Mouse (Mus musculus) embryonic stem cell, embryonic (primary cell): ENCODE data around the gene Lmbr1l.

Source experiments
- CTCF ChIA-PET, 4 experiments: fragments of 300-600 bp in 2 of 4; fragments of 350-600 bp in 2 of 4; sonication (Branson Sonifier 250); formaldehyde crosslinking; loops; one replicate each; lab custom pipeline; 2022; ENCODE audit warnings: inconsistent platforms in 2 of 4; lab: Charles Lee
- POLR2A ChIA-PET, 4 experiments: fragments of 300-600 bp in 2 of 4; fragments of 350-600 bp in 2 of 4; sonication (Branson Sonifier 250); formaldehyde crosslinking; loops; one replicate each; lab custom pipeline; 2022; ENCODE audit warnings: antibody characterized with exemption in 4 of 4, inconsistent platforms in 1 of 4; lab: Charles Lee

Gene Lmbr1l

DNA sequence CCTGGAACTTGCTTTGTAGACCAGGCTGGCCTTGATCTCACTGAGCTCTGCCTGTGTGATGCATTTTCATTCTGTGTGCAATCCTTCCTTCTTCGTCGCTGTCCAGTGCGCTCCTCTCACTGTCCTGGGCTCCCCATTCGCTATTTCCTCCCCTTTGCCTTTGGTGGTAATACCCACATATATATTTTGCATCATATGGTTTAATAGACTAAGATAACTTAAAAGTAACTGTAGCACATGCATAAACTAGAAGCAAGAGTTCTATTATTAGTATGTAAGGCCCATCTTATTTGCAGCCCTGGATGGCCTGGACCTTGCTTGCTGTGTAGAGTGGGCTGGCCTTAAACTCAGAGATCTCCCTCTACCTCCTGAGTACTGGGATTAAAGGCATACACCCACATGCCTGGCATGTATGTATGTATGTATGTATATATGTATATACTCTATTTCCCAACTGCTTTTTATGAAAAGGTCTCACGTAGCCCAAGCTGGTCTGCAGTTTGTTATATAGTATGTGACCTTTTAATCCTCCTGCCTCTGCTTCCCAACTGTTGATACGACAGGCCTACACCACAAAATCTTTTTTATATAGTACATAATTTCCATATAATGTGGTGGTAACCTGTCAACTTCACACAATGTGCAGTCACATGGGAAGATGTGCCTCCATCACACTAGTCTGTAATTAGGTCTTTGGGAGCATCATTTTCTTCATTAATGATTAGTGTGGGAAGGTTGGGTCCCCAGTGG lies 31.0 kb upstream of the Lmbr1l start:
- CTCF ChIA-PET = interaction anchor here in 1 of 4 experiments (0.7 kb wide), 1 partner anchor 608 kb away, joined by 6 read pairs; no protein-coding TSS in a partner anchor
- POLR2A ChIA-PET = interaction anchor here in 3 of 4 experiments (0.6 to 8.6 kb wide), 16 partner anchors 12 to 161 kb away, joined by 3 to 89 read pairs (median 4); partner anchors contain the start of genes Tuba1b (in 2 of the 3) and Tuba1c (in 1 of the 3)

DNA sequence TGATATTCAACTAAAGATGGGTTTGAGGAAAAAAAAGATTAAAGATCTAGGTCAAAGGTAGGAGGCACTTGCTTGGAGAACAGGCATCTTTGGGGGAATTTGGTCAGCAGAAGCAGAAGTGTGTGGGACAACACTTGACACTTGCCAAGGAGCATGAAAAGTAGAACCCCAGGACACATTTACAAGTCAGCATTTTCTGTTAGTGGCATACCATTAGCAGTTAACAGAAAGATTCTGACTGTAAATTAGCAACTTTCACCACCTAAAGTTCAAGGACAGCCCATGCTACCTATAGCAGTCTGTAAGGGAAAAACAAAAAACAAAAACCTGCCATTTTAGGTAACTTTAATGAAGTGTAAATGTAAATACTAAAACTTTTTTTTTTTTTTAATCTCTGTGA lies 30.4 kb upstream of the Lmbr1l start:
- ChIA-PET CTCF (interaction anchor here in 1 of 4 experiments (0.7 to 0.8 kb wide), 2 partner anchors 45 to 609 kb away, joined by 3 to 6 read pairs; no protein-coding TSS in a partner anchor), POLR2A (interaction anchor here in 3 of 4 experiments (0.6 to 8.6 kb wide), 17 partner anchors 13 to 114 kb away, joined by 3 to 89 read pairs (median 4); partner anchors contain the start of genes Tuba1b (in 2 of the 3) and Tuba1c (in 1 of the 3))

DNA sequence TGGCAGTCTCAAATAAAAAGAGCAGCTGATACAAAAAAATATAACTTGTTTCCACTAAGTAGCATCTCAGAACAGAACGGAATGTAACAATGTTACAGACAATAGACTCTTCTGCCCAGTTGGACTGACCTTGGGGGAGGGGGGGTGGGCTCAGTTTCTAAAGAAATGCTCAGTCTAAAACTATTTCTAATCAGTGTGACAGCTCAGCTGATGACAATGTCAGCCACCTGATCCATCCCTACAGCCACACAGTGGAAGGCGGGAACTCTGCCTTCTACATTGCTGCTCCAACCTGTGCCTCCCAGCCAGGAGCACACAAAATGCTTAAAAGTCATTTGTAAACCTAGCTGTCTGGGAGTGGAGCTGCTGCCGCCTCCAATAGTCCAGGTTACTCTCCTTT lies 29.9 kb upstream of the Lmbr1l start:
- CTCF ChIA-PET = interaction anchor here in 3 of 4 experiments (0.6 to 0.8 kb wide), 3 partner anchors 43 to 45 kb away, joined by 3 to 4 read pairs (median 4); no protein-coding TSS in a partner anchor
- POLR2A ChIA-PET = interaction anchor here in 2 of 4 experiments (0.6 to 8.6 kb wide), 15 partner anchors 13 to 45 kb away, joined by 3 to 89 read pairs (median 6); partner anchors contain the start of gene Tuba1b (in 2 of the 2)

DNA sequence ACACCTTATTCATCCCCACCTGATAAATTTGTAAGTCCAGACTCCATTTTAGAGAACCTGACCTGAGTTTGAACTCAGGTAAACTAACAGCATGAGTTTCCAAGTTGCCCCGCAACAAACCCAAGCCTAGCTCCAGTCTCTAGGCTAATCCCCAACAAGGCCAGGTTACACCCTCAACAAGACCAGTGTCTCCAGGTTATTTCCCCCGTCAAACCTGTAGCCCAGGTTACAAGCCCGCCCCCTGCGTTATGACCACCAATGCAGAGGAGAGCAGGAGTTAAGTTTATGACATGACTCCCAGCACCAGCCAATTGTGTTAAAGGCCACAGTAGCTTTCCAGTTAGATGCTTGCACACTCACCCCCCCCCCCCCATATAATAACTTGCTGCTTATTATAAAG lies 25.1 kb upstream of the Lmbr1l start:
- CTCF ChIA-PET = interaction anchor here (0.6 to 1.7 kb wide), 11 partner anchors 9 to 83 kb away, joined by 3 to 6 read pairs (median 3); no protein-coding TSS in a partner anchor

DNA sequence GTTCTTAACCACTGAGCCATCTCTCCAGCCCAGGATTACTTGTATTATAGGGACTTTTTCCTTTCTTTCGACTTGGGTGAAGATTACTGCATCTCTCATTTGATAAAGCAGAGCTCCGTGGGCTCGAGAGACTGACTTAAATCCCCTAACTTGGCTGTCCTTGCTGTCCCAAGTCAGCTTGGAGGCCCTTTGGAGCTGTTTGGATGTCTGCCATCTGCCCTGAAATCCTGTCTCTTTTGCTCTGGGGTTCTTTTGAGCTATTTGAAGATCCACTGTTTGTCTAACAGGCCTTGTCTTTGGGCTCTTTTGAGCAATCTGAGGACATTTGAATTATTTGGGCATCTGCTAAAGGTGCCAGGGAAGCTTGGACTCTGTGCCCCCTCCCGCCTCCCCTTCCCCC lies 24.1 kb upstream of the Lmbr1l start:
- CTCF ChIA-PET = interaction anchor here (0.5 to 1.7 kb wide), 10 partner anchors 12 to 225 kb away, joined by 3 to 10 read pairs (median 4); partner anchors contain the start of genes Gm49450 (in 1 of the 4), Tuba1a (in 1 of the 4) and Tuba1c (in 1 of the 4)
- POLR2A ChIA-PET = interaction anchor here in 3 of 4 experiments (0.6 to 8.6 kb wide), 35 partner anchors 8 to 1719 kb away, joined by 3 to 89 read pairs (median 6); partner anchors contain the start of genes Gm49450 (in 3 of the 3), Tuba1a (in 3 of the 3), Tuba1b (in 3 of the 3) and Tuba1c (in 2 of the 3)

More for the DNA sequence above, 25.1 kb upstream of the Lmbr1l start:
- POLR2A ChIA-PET = interaction anchor here in 3 of 4 experiments (0.6 to 8.6 kb wide), 30 partner anchors 9 to 1777 kb away, joined by 3 to 89 read pairs (median 6); partner anchors contain the start of genes Tuba1b (in 3 of the 3), Gm49450 (in 2 of the 3), Tuba1a (in 2 of the 3) and Tuba1c (in 1 of the 3)

DNA sequence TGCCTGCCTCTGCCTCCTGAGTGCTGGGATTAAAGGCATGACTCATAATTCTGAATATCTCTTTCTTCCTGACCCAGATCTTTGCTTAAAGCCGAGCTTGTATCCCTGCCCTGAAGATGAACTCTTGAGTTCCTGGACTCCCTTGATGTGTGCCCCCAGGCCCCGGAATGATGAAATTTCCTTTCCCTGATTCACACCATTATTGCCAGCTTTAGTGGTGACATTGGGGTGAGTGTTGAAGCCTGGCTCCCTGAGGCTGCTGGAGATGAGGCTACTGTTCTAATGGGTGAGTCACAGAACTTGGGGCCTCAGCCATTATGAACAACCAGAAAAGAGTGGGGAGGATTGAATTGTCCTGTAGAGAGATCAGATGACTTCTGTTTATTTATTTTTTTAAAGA lies 23.5 kb upstream of the Lmbr1l start:
- ChIA-PET CTCF (interaction anchor here in 3 of 4 experiments (0.5 to 1.2 kb wide), 5 partner anchors 38 to 225 kb away, joined by 3 to 10 read pairs (median 3); partner anchors contain the start of gene Tuba1c (in 1 of the 3)), POLR2A (interaction anchor here in 3 of 4 experiments (0.6 to 8.6 kb wide), 20 partner anchors 7 to 1129 kb away, joined by 3 to 89 read pairs (median 7); partner anchors contain the start of genes Gm49450 (in 3 of the 3), Tuba1a (in 3 of the 3), Tuba1b (in 2 of the 3) and Tuba1c (in 1 of the 3))

DNA sequence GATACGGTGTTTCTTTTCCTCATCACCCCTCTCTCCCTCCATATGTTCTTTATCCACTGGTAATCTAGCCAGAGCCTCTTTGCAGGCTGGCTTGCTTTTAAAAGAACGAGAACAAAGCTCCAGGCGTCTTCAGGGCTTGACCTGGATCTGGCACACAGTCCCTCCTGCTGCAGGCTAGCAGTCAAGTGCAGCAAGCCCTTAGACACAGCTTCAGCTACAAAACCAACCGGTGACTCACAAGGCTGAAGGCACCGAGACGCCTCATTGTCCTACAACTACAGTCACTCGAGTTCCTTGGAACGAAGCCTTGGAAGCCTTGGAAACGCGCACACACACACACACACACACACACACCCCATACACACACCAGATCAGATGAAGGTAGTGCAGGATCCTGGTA lies 22.8 kb upstream of the Lmbr1l start:
- ChIA-PET POLR2A (interaction anchor here in 3 of 4 experiments (0.6 to 3.9 kb wide), 11 partner anchors 12 to 863 kb away, joined by 3 to 44 read pairs (median 6); partner anchors contain the start of genes Gm49450 (in 2 of the 3) and Tuba1a (in 2 of the 3)), CTCF (interaction anchor here in 2 of 4 experiments (0.7 to 1.0 kb wide), 2 partner anchors 37 to 52 kb away, joined by 3 read pairs; no protein-coding TSS in a partner anchor)

DNA sequence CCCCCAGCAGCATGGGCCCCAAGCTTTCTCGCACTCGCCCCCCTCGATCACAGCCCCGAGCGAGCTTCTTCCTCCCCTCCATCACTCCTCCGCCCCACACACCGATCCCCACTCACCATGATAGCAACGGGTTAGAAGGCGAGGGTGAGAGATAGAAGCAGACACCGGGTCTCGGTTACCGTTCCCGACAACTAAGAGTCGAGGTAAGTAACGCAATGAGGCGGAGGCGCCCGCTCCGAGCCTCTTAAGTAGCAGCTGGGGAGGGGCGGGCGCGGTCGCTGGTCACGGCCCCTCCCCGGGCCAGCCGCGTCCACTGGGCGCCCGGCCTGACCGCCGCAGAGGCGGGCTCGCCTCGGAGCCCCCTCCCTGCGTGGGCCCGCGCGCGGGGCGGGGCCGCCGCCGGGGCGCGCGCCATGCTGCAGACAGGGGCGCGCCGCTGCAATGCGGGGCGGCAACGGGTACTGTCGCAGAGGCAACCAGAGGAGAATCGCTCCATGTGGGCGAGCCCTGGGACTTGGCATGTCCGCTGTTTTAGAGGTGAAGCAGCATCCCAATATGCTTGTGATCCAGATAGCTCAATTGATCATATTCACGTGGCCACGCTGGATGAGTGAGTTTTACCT lies 16.3 kb upstream of the Lmbr1l start, which contains the start of gene Tuba1b:
Gene Tuba1b (minus strand): TSS at position 349 of the 623 bp plus-strand sequence.
- CTCF ChIA-PET = interaction anchor here (0.6 to 2.6 kb wide), 20 partner anchors 19 to 139 kb away, joined by 3 to 10 read pairs (median 4); partner anchors contain the start of genes Gm49450 (in 2 of the 4) and Tuba1a (in 2 of the 4)
- POLR2A ChIA-PET = interaction anchor here (0.6 to 4.1 kb wide), 151 partner anchors 8 to 940 kb away, joined by 3 to 453 read pairs (median 5); partner anchors contain the start of genes Gm49450 (in 4 of the 4), Tuba1a (in 4 of the 4), Lmbr1l (in 3 of the 4) and Rhebl1 (in 3 of the 4)

DNA sequence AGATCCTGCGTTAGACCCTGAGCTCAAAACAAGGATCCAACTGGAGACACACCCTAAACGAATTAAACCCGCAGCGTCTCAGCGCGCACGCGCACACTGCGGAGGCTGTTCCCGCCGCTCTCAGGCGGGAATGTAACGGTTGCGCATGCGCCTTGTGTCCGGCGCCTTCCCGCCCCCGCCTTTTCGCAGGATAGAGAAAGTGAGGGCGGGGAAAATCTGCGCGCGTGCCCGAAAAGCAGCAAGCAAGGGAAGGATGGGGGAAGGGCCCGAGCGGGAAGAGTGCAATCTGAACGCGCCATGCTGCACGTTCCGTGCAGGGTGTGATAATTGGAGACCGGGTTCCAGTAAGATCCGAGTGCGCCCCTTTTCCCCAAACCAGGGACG lies 15.8 kb upstream of the Lmbr1l start:
- ChIA-PET POLR2A (interaction anchor here (0.6 to 4.1 kb wide), 129 partner anchors 9 to 730 kb away, joined by 3 to 453 read pairs (median 5); partner anchors contain the start of genes Gm49450 (in 4 of the 4), Tuba1a (in 4 of the 4), Lmbr1l (in 3 of the 4) and Rhebl1 (in 3 of the 4)), CTCF (interaction anchor here (0.6 to 2.6 kb wide), 13 partner anchors 20 to 492 kb away, joined by 3 to 10 read pairs (median 5); partner anchors contain the start of genes Gm49450 (in 1 of the 4) and Tuba1a (in 1 of the 4))

DNA sequence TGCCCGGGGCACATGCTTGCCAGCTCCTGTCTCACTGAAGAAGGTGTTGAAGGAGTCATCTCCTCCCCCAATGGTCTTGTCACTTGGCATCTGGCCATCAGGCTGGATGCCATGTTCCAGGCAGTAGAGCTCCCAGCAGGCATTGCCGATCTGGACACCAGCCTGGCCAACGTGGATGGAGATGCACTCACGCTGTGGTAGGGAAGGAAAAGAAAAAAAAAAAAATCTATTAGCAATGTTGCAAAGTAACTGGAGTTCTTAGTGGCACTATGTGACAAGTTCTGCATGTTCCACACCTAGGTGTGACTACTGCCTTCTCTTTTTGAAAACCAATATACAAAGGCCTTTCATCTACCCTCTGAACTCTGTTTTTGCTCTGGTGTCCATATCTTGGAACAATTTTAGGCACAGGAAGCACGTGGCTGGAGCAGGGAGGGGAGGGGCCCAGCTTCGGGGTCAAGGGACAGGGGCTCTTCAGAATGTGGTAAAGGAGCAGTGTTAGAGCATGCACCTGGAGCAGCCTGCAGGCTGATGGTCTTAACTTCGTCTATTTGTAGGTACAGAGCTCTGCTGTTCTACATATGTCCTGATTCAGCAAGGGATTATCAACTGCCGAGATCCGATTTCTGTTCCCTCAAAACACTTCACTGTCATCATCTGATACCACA lies 15.1 kb upstream of the Lmbr1l start:
- ChIA-PET CTCF (interaction anchor here in 3 of 4 experiments (0.5 to 2.6 kb wide), 13 partner anchors 20 to 492 kb away, joined by 3 to 10 read pairs (median 4); partner anchors contain the start of genes Gm49450 (in 1 of the 3) and Tuba1a (in 1 of the 3)), POLR2A (interaction anchor here (0.6 to 4.1 kb wide), 116 partner anchors 10 to 459 kb away, joined by 3 to 453 read pairs (median 6); partner anchors contain the start of genes Tuba1a (in 4 of the 4), Gm49450 (in 3 of the 4), Lmbr1l (in 3 of the 4) and Tuba1c (in 3 of the 4))

DNA sequence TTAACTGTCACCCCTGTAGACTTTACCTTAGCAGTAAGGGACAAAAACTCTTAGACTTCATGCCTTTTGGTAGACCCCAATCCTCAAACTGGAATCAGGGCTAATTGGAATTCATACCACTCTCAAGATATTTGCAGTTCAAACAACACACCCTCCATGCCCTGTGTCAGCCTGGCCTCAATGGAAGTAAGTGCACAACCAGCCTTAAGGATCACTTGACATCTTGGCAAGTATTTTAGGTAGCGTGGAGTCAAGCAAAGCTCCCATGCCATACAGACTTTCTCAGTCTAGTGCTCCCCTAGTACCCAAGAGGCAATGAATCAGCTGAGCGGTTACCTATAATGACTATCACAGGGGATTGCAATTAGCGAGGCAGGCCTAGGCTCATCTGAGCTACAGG lies 13.0 kb upstream of the Lmbr1l start:
- CTCF ChIA-PET = interaction anchor here in 1 of 4 experiments (3.0 kb wide), 1 partner anchor 62 kb away, joined by 9 read pairs; no protein-coding TSS in a partner anchor
- POLR2A ChIA-PET = interaction anchor here (0.6 to 7.1 kb wide), 29 partner anchors 9 to 254 kb away, joined by 3 to 76 read pairs (median 4); partner anchors contain the start of genes Gm49450 (in 3 of the 4), Tuba1a (in 3 of the 4), Prkag1 (in 2 of the 4) and Lmbr1l (in 1 of the 4)

DNA sequence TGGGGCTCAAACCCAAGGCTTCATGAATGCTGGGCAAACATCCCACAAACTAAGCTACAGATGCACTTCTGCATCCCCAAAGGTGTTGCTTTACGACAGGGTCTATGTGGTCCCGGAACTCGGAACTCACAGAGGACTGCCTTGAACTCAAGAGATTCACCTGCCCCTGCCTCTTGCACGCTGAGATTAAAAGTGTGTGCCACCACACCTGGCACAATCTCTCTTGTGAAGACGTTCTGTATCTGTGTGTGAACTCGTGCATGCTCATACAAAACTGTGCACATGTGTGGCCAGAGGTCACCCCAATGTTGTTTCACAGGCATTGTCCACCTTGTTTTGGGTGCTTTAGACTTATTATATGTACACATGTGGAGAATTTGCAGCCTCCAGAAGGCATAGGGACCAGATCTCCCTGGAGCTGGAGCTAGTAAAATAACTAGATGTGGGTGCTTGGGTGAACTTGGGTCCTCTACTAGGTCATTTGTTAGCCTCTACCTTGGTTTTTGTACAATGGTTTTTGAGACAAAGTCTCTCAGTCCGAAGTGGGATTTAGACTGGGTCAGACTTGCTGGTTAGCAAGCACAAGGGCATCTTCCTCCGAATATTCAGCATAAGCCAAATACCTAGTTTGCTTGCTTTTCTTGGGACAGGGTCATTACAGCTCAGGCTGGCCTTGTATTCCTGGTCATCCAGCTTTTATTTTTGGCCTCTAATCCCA lies 12.1 kb upstream of the Lmbr1l start:
- CTCF ChIA-PET = interaction anchor here (0.6 to 3.0 kb wide), 11 partner anchors 38 to 314 kb away, joined by 3 to 9 read pairs (median 4); partner anchors contain the start of genes Arf3 (in 1 of the 4) and Fkbp11 (in 1 of the 4)
- POLR2A ChIA-PET = interaction anchor here (0.6 to 7.1 kb wide), 42 partner anchors 8 to 202 kb away, joined by 3 to 76 read pairs (median 4); partner anchors contain the start of genes Lmbr1l (in 2 of the 4), Prkag1 (in 2 of the 4), Tuba1a (in 2 of the 4) and Tuba1c (in 2 of the 4)

DNA sequence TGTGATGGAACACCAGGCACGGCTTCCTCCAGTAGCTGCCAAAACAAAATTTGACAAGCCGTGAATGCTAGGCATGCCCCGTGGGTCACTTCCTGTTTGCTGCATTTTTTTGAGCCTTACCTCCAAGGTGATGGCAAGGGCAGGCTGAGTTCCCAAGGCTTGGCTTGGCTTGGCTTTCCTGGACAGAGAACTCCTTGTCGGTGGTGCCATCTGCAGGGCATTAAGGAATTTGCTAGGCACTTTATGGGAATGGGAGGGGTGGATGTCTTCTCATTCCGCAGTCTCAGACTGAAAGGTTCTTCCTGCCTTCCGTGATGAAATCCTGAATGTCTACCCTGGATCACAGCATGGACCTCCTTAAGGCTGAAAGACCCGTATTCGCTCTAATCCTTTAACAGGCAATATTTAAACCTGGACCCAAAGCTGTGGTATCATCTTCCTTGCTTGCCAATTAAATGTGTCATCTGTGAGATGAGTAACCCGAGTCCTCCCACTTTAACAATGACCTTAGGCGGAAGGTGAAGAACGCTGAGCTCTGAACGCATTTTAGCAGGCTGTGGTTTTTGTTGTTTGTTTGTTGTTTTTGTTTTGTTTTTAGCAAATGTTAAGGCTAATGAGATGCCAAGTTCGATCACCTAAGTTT lies 10.7 kb upstream of the Lmbr1l start:
- POLR2A ChIA-PET = interaction anchor here (0.6 to 7.1 kb wide), 32 partner anchors 8 to 110 kb away, joined by 3 to 76 read pairs (median 6); partner anchors contain the start of genes Lmbr1l (in 2 of the 4), Tuba1c (in 2 of the 4), Gm49450 (in 1 of the 4) and Prkag1 (in 1 of the 4)
- CTCF ChIA-PET = interaction anchor here (0.5 to 3.0 kb wide), 15 partner anchors 11 to 166 kb away, joined by 3 to 9 read pairs (median 3); partner anchors contain the start of genes Arf3 (in 1 of the 4) and Lmbr1l (in 1 of the 4)

DNA sequence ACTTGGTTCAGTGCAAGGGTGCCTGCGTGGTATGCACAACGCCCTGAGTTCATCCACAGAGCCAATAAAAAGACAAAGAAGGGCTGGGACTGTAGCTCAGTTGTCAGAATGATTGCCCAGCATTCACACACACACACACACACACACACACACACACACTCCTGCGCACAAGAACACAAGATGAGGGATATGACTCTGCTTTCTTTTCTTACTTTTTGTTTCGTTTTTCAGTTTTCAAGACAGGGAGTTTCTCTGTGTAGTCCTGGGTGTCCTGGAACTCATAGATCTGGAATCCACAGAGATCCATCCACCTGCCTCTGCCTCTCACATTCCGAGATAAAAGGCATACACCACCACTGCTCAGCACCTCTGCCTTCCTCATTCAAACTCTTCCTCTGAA lies 9.5 kb upstream of the Lmbr1l start:
- ChIA-PET POLR2A (interaction anchor here in 3 of 4 experiments (0.5 to 7.1 kb wide), 15 partner anchors 8 to 249 kb away, joined by 3 to 76 read pairs (median 4); partner anchors contain the start of gene Lmbr1l (in 2 of the 3)), CTCF (interaction anchor here in 1 of 4 experiments (1.0 to 1.4 kb wide), 3 partner anchors 65 to 112 kb away, joined by 3 read pairs; no protein-coding TSS in a partner anchor)
